Mouse (Mus musculus): ENCODE measurements around the gene Fez1. TPM values are rescaled to one million over a fixed set of nuclear protein-coding genes. Genes with fewer than 3 reads are reported as not detected.

The Fez1 gene
- polyA plus RNA-seq, 1 experiment from 2014 or later = 3.6 TPM

GRCm38 (mm10) chr9:36822024-36822423, 360 bp downstream of the Fez1 start:
- H3K9ac ChIP-seq (ENCODE audit: low read depth, low read length) = no peak overlapping the region
- no peaks in the 10 kb centered on the region for H3K36me3 ChIP-seq (ENCODE audit: control insufficient read depth, insufficient read depth, low read length)
- H3K9me3 ChIP-seq (replicated peaks; ENCODE audit: control insufficient read depth, low read length) = no peaks in the 10 kb centered on the region
- no peak overlapping the region for H3K27ac ChIP-seq (ENCODE audit: low read depth, low read length)
- WGBS (ENCODE audit: insufficient replicate concordance) = 46% methylated on average over 2 of the region's 2 CpGs
- H3K4me2 ChIP-seq = no peak overlapping the region
- H3K4me3 ChIP-seq (ENCODE audit: low read depth, low read length) = no peak overlapping the region
- no peaks in the 10 kb centered on the region for H3K27me3 ChIP-seq (ENCODE audit: control insufficient read depth, insufficient read depth, low read length)
- no peak for ATAC-seq (replicated peaks; ENCODE audit: insufficient number of reproducible peaks, low FRiP score, low TSS enrichment)
- H3K4me1 ChIP-seq (ENCODE audit: control insufficient read depth, insufficient read depth, low read length) = no peaks in the 10 kb centered on the region

DNA sequence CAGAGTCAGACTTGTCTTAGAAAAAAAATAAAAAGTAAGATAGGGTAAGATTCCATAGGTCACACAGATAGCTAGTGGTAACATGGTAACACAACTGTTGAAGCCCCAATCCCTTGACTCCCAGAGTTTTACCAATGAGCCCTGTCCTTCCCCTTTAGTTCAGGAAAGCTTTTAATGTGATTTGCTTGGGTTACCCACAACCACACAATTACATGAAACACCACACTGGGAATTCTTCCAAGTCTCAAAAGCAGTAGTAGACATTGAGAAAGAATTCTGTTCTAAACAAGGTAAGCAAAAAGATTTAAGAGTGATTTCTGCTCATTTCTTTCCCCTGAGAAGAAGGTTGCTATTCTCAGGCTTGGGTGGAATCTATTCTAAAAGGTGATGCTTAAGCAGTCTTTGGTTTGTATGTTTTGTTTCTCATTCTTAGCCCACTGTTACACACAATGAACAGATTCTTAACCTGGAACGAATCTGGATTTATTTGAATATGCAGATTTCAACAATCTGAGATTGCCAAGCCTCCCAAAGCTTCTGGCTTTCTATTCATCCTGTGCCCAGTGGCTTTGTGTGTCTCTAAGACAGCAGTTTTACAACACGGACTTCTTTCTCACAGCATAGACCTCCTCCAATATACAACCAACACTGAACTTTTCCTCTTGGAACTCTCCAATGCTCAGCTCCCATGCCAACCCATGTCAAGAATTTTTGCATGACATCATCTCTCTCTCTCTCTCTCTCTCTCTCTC, 5.1 kb downstream of the Fez1 start:
- H3K27ac ChIP-seq (ENCODE audit: low read depth, low read length) = no peak overlapping the region
- H3K36me3 ChIP-seq (ENCODE audit: control insufficient read depth, insufficient read depth, low read length) = no peaks in the 10 kb centered on the region
- H3K4me3 ChIP-seq (ENCODE audit: low read depth, low read length) = no peak overlapping the region
- no peak for ATAC-seq (replicated peaks; ENCODE audit: insufficient number of reproducible peaks, low FRiP score, low TSS enrichment)
- WGBS (ENCODE audit: insufficient replicate concordance) = 67% methylated on average over 2 of the region's 2 CpGs
- H3K27me3 ChIP-seq (ENCODE audit: control insufficient read depth, insufficient read depth, low read length) = no peaks in the 10 kb centered on the region
- H3K9ac ChIP-seq (ENCODE audit: low read depth, low read length) = no peak overlapping the region
- H3K4me2 ChIP-seq = no peak overlapping the region
- H3K9me3 ChIP-seq (replicated peaks; ENCODE audit: control insufficient read depth, low read length) = no peaks in the 10 kb centered on the region
- no peaks in the 10 kb centered on the region for H3K4me1 ChIP-seq (ENCODE audit: control insufficient read depth, insufficient read depth, low read length)

GRCm38 (mm10) chr9:36831401-36831800, 9.7 kb downstream of the Fez1 start:
- H3K4me1 ChIP-seq (ENCODE audit: control insufficient read depth, insufficient read depth, low read length) = peaks cover 2% of the 10 kb centered on the region; the same call in 1 of the 2 replicates
- no peak overlapping the region for H3K9ac ChIP-seq (ENCODE audit: low read depth, low read length)
- no peak overlapping the region for H3K27ac ChIP-seq (ENCODE audit: low read depth, low read length)
- no peak overlapping the region for H3K4me3 ChIP-seq (ENCODE audit: low read depth, low read length)
- no peaks in the 10 kb centered on the region for H3K9me3 ChIP-seq (replicated peaks; ENCODE audit: control insufficient read depth, low read length)
- 73% methylated on average over 6 of the region's 6 CpGs for WGBS (ENCODE audit: insufficient replicate concordance)
- no peak overlapping the region for H3K4me2 ChIP-seq
- peaks cover 12% of the 10 kb centered on the region for H3K27me3 ChIP-seq (ENCODE audit: control insufficient read depth, insufficient read depth, low read length)
- ATAC-seq (replicated peaks; ENCODE audit: insufficient number of reproducible peaks, low FRiP score, low TSS enrichment) = no peak
- H3K36me3 ChIP-seq (ENCODE audit: control insufficient read depth, insufficient read depth, low read length) = no peaks in the 10 kb centered on the region

GRCm38 (mm10) chr9:36832529-36832928, 10.9 kb downstream of the Fez1 start:
- Histone ChIP-seq H3K4me2 (peak overlapping the region; percentile 86), H3K9me3 (replicated peaks; ENCODE audit: control insufficient read depth, low read length) (no peaks in the 10 kb centered on the region), H3K4me3 (ENCODE audit: low read depth, low read length) (peak overlapping the region; percentile 52), H3K4me1 (ENCODE audit: control insufficient read depth, insufficient read depth, low read length) (peaks cover 2% of the 10 kb centered on the region; the same call in 1 of the 2 replicates), H3K27ac (ENCODE audit: low read depth, low read length) (no peak overlapping the region), H3K36me3 (ENCODE audit: control insufficient read depth, insufficient read depth, low read length) (no peaks in the 10 kb centered on the region), H3K9ac (ENCODE audit: low read depth, low read length) (peak overlapping the region; percentile 43; the same call in 1 of the 2 replicates), H3K27me3 (ENCODE audit: control insufficient read depth, insufficient read depth, low read length) (peaks cover 12% of the 10 kb centered on the region)
- peak; percentile 79 for ATAC-seq (replicated peaks; ENCODE audit: insufficient number of reproducible peaks, low FRiP score, low TSS enrichment)
- under 1% methylated on average over 32 of the region's 32 CpGs for WGBS (ENCODE audit: insufficient replicate concordance)

- peak overlapping the region; percentile 86 for H3K4me2 ChIP-seq
- H3K4me1 ChIP-seq (ENCODE audit: control insufficient read depth, insufficient read depth, low read length) = peaks cover 2% of the 10 kb centered on the region; the same call in 1 of the 2 replicates
- ATAC-seq (replicated peaks; ENCODE audit: insufficient number of reproducible peaks, low FRiP score, low TSS enrichment) = peak; percentile 32; the same call in 1 of the 2 replicates
- H3K36me3 ChIP-seq (ENCODE audit: control insufficient read depth, insufficient read depth, low read length) = no peaks in the 10 kb centered on the region
- H3K4me3 ChIP-seq (ENCODE audit: low read depth, low read length) = peak overlapping the region; percentile 52
- peaks cover 12% of the 10 kb centered on the region for H3K27me3 ChIP-seq (ENCODE audit: control insufficient read depth, insufficient read depth, low read length)
- H3K27ac ChIP-seq (ENCODE audit: low read depth, low read length) = no peak overlapping the region
- H3K9me3 ChIP-seq (replicated peaks; ENCODE audit: control insufficient read depth, low read length) = no peaks in the 10 kb centered on the region
- H3K9ac ChIP-seq (ENCODE audit: low read depth, low read length) = peak overlapping the region; percentile 43; the same call in 1 of the 2 replicates
- WGBS (ENCODE audit: insufficient replicate concordance) = 6% methylated on average over 31 of the region's 31 CpGs
Observed at GRCm38 (mm10) chr9:36833043-36833881, 11.6 kb downstream of the Fez1 start.

- H3K36me3 ChIP-seq (ENCODE audit: control insufficient read depth, insufficient read depth, low read length) = no peaks in the 10 kb centered on the region
- no peak overlapping the region for H3K9ac ChIP-seq (ENCODE audit: low read depth, low read length)
- H3K4me2 ChIP-seq = peak overlapping the region; percentile 86
- no peaks in the 10 kb centered on the region for H3K9me3 ChIP-seq (replicated peaks; ENCODE audit: control insufficient read depth, low read length)
- WGBS (ENCODE audit: insufficient replicate concordance) = 42% methylated on average over 3 of the region's 3 CpGs
- H3K4me1 ChIP-seq (ENCODE audit: control insufficient read depth, insufficient read depth, low read length) = peaks cover 2% of the 10 kb centered on the region; the same call in 1 of the 2 replicates
- no peak overlapping the region for H3K27ac ChIP-seq (ENCODE audit: low read depth, low read length)
- H3K4me3 ChIP-seq (ENCODE audit: low read depth, low read length) = peak overlapping the region; percentile 52
- no peak for ATAC-seq (replicated peaks; ENCODE audit: insufficient number of reproducible peaks, low FRiP score, low TSS enrichment)
- H3K27me3 ChIP-seq (ENCODE audit: control insufficient read depth, insufficient read depth, low read length) = peaks cover 12% of the 10 kb centered on the region
Observed at GRCm38 (mm10) chr9:36833914-36834313, 12.2 kb downstream of the Fez1 start.

DNA sequence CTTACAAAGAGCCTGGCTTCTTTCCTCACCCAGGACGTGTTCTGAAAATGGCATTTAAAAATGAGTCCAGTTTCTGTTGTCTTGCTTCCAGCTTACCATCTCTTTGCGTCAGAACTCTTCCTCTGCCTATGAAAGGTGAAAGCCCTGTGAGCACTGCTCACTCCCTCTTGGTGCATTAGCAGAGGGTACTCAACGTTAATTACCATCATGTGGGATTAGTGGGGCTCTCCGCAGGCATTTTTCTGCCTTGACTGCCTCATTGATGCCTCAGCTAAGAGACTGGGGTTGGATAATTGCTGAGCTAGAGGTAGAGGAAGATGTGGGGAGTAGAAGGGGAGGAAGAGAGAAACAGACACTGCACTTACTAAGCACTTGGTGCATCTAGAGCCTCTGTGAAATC, 24.7 kb downstream of the Fez1 start:
- H3K4me1 ChIP-seq (ENCODE audit: control insufficient read depth, insufficient read depth, low read length) = no peaks in the 10 kb centered on the region
- no peaks in the 10 kb centered on the region for H3K36me3 ChIP-seq (ENCODE audit: control insufficient read depth, insufficient read depth, low read length)
- no peak overlapping the region for H3K27ac ChIP-seq (ENCODE audit: low read depth, low read length)
- no peaks in the 10 kb centered on the region for H3K27me3 ChIP-seq (ENCODE audit: control insufficient read depth, insufficient read depth, low read length)
- no peaks in the 10 kb centered on the region for H3K9me3 ChIP-seq (replicated peaks; ENCODE audit: control insufficient read depth, low read length)
- ATAC-seq (replicated peaks; ENCODE audit: insufficient number of reproducible peaks, low FRiP score, low TSS enrichment) = no peak
- H3K9ac ChIP-seq (ENCODE audit: low read depth, low read length) = no peak overlapping the region
- H3K4me2 ChIP-seq = no peak overlapping the region
- no peak overlapping the region for H3K4me3 ChIP-seq (ENCODE audit: low read depth, low read length)
- 44% methylated on average over 4 of the region's 4 CpGs for WGBS (ENCODE audit: insufficient replicate concordance)

- Histone ChIP-seq H3K27me3 (ENCODE audit: control insufficient read depth, insufficient read depth, low read length) (no peaks in the 10 kb centered on the region), H3K9me3 (replicated peaks; ENCODE audit: control insufficient read depth, low read length) (no peaks in the 10 kb centered on the region), H3K36me3 (ENCODE audit: control insufficient read depth, insufficient read depth, low read length) (no peaks in the 10 kb centered on the region), H3K4me3 (ENCODE audit: low read depth, low read length) (no peak overlapping the region), H3K4me1 (ENCODE audit: control insufficient read depth, insufficient read depth, low read length) (no peaks in the 10 kb centered on the region), H3K4me2 (no peak overlapping the region), H3K27ac (ENCODE audit: low read depth, low read length) (no peak overlapping the region), H3K9ac (ENCODE audit: low read depth, low read length) (no peak overlapping the region)
- no peak for ATAC-seq (replicated peaks; ENCODE audit: insufficient number of reproducible peaks, low FRiP score, low TSS enrichment)
- WGBS (ENCODE audit: insufficient replicate concordance) = 66% methylated on average over 2 of the region's 2 CpGs
Observed at GRCm38 (mm10) chr9:36848661-36849060, 27.0 kb downstream of the Fez1 start.
